Mouse (Mus musculus) embryonic facial prominence, embryonic 15.5 days (tissue): ENCODE results near the gene 4930505A04Rik. TPM values are rescaled to one million over a fixed set of nuclear protein-coding genes. Genes with fewer than 3 reads are reported as not detected.
A peak's percentile ranks its signal among the peaks of the same experiment; 100 is the strongest.
"Not testable (repeated sequence)": the region's sequence is repeated elsewhere in the genome, so short reads cannot be mapped to it uniquely, and the experiment has no call there.

Experiments used
- ATAC-seq: fragments of 200-750 bp; cut with Nextera tagmentation; 2 replicates; pipeline ENCODE4 v1.8.0; 2017; ENCODE audit warnings: low read depth, moderate TSS enrichment; ENCODE audit not compliant: insufficient number of reproducible peaks, low FRiP score, low TSS enrichment
- H3K27ac ChIP-seq: fragments of 300-500 bp; sonication (generic); replicated peaks from 2 replicates; pipeline ENCODE4 v1.5.1; 2015; ENCODE audit warnings: mild to moderate bottlenecking, inconsistent platforms
- H3K27me3 ChIP-seq: fragments of 300-500 bp; sonication (generic); 2 replicates; pipeline ENCODE4 v1.6.1; 2015; ENCODE audit warnings: inconsistent platforms
- H3K36me3 ChIP-seq: fragments of 300-500 bp; sonication (generic); 2 replicates; pipeline ENCODE4 v1.6.1; 2015; ENCODE audit warnings: mild to moderate bottlenecking, inconsistent platforms
- H3K4me1 ChIP-seq: fragments of 300-500 bp; sonication (generic); 2 replicates; pipeline ENCODE4 v1.6.1; 2015; ENCODE audit warnings: inconsistent platforms
- H3K4me2 ChIP-seq: fragments of 300-500 bp; sonication (generic); replicated peaks from 2 replicates; pipeline ENCODE4 v1.6.1; 2015; ENCODE audit warnings: mild to moderate bottlenecking, inconsistent platforms
- H3K4me3 ChIP-seq: fragments of 300-500 bp; sonication (generic); replicated peaks from 2 replicates; pipeline ENCODE4 v1.5.1; 2015; ENCODE audit warnings: mild to moderate bottlenecking, inconsistent platforms
- H3K9ac ChIP-seq: fragments of 300-500 bp; sonication (generic); 2 replicates; pipeline ENCODE4 v1.6.1; 2015; ENCODE audit warnings: inconsistent platforms
- H3K9me3 ChIP-seq: fragments of 300-500 bp; sonication (generic); replicated peaks from 2 replicates; pipeline ENCODE4 v1.6.1; 2016; ENCODE audit warnings: inconsistent platforms
- WGBS: fragments of 180-500 bp; shearing (Covaris S2); methylation state at CpG from one replicate; pipeline ENCODE4 v1.1.7; 2015; 5-methylcytosine and 5-hydroxymethylcytosine counted together
- polyA plus RNA-seq: library from polyadenylated mRNA; unstranded; fragments of >200 nt; fragmentation: Nextera tagmentation; extraction: Ambion mirVana; gene quantifications from 2 replicates; pipeline ENCODE4 v1.2.1, GENCODE M21; 2015

Gene 4930505A04Rik
- polyA plus RNA-seq, 1 experiment from 2014 or later, result 0.31 TPM

GRCm38 (mm10) chr11:30447561-30447960, 24.1 kb downstream of the 4930505A04Rik start:
- Histone ChIP-seq H3K4me2 (no peak overlapping the region), H3K4me1 (no peaks in the 10 kb centered on the region), H3K36me3 (no peaks in the 10 kb centered on the region), H3K9me3 (no peaks in the 10 kb centered on the region), H3K4me3 (no peak overlapping the region), H3K9ac (no peak overlapping the region), H3K27me3 (no peaks in the 10 kb centered on the region), H3K27ac (no peak overlapping the region)
- WGBS, result 97% methylated on average over 1 of the region's 1 CpGs
- ATAC-seq, result no peak

- not testable (repeated sequence) for ATAC-seq, H3K27ac ChIP-seq, H3K4me2 ChIP-seq, H3K9ac ChIP-seq, H3K27me3 ChIP-seq, H3K4me1 ChIP-seq, H3K36me3 ChIP-seq, H3K9me3 ChIP-seq, H3K4me3 ChIP-seq
- WGBS, result 77% methylated on average over 12 of the region's 12 CpGs
Measured at GRCm38 (mm10) chr11:30444192-30444905, 27.3 kb downstream of the 4930505A04Rik start.

GRCm38 (mm10) chr11:30443746-30444145, 27.9 kb downstream of the 4930505A04Rik start:
- ATAC-seq, result no peak
- Histone ChIP-seq H3K9me3 (no peaks in the 10 kb centered on the region), H3K36me3 (no peaks in the 10 kb centered on the region), H3K9ac (no peak overlapping the region), H3K4me1 (no peaks in the 10 kb centered on the region), H3K4me2 (no peak overlapping the region), H3K4me3 (no peak overlapping the region), H3K27me3 (no peaks in the 10 kb centered on the region), H3K27ac (no peak overlapping the region)
- WGBS, result 79% methylated on average over 8 of the region's 8 CpGs

- no peak for ATAC-seq
- Histone ChIP-seq H3K4me2 (no peak overlapping the region), H3K9me3 (no peaks in the 10 kb centered on the region), H3K9ac (no peak overlapping the region), H3K27me3 (no peaks in the 10 kb centered on the region), H3K4me1 (no peaks in the 10 kb centered on the region), H3K4me3 (no peak overlapping the region), H3K36me3 (no peaks in the 10 kb centered on the region), H3K27ac (no peak overlapping the region)
- WGBS, result 71% methylated on average over 2 of the region's 2 CpGs
Measured at GRCm38 (mm10) chr11:30433256-30433950, 38.2 kb downstream of the 4930505A04Rik start.

GRCm38 (mm10) chr11:30405581-30405980, 66.0 kb downstream of the 4930505A04Rik start:
- ATAC-seq, result no peak
- Histone ChIP-seq H3K9me3 (no peaks in the 10 kb centered on the region), H3K4me2 (no peak overlapping the region), H3K4me1 (peaks cover 13% of the 10 kb centered on the region), H3K27ac (0 out of 2 replicates have a peak overlapping the region, but pooled peaks have one; percentile 53), H3K27me3 (no peaks in the 10 kb centered on the region), H3K36me3 (no peaks in the 10 kb centered on the region), H3K9ac (no peak overlapping the region), H3K4me3 (no peak overlapping the region)
- 35% methylated on average over 2 of the region's 2 CpGs for WGBS

GRCm38 (mm10) chr11:30404619-30405200, 66.9 kb downstream of the 4930505A04Rik start:
- WGBS, result 27% methylated on average over 4 of the region's 4 CpGs
- no peak overlapping the region for H3K4me2 ChIP-seq
- no peaks in the 10 kb centered on the region for H3K36me3 ChIP-seq
- peak overlapping the region; percentile 53; the same call in 1 of the 2 replicates for H3K27ac ChIP-seq
- ATAC-seq, result no peak; the same call in 1 of the 2 replicates
- no peak overlapping the region for H3K9ac ChIP-seq
- H3K9me3 ChIP-seq, result no peaks in the 10 kb centered on the region
- no peaks in the 10 kb centered on the region for H3K27me3 ChIP-seq
- no peak overlapping the region for H3K4me3 ChIP-seq
- H3K4me1 ChIP-seq, result peaks cover 13% of the 10 kb centered on the region

- no peak for ATAC-seq
- H3K9ac ChIP-seq, result no peak overlapping the region
- no peaks in the 10 kb centered on the region for H3K36me3 ChIP-seq
- H3K9me3 ChIP-seq, result no peaks in the 10 kb centered on the region
- H3K4me1 ChIP-seq, result no peaks in the 10 kb centered on the region
- no peaks in the 10 kb centered on the region for H3K27me3 ChIP-seq
- H3K4me3 ChIP-seq, result no peak overlapping the region
- H3K4me2 ChIP-seq, result no peak overlapping the region
- no peak overlapping the region for H3K27ac ChIP-seq
Measured at GRCm38 (mm10) chr11:30394351-30394750, 77.3 kb downstream of the 4930505A04Rik start.

GRCm38 (mm10) chr11:30383076-30383475, 88.6 kb downstream of the 4930505A04Rik start:
- Histone ChIP-seq H3K36me3 (no peaks in the 10 kb centered on the region), H3K4me3 (no peak overlapping the region), H3K9me3 (no peaks in the 10 kb centered on the region), H3K27ac (no peak overlapping the region), H3K27me3 (no peaks in the 10 kb centered on the region), H3K4me2 (no peak overlapping the region), H3K9ac (no peak overlapping the region), H3K4me1 (no peaks in the 10 kb centered on the region)
- ATAC-seq, result no peak

Other genes with a start within 250 kb of the 4930505A04Rik start
- gene Sptbn1, start 203.7 kb downstream of the 4930505A04Rik start, polyA plus RNA-seq, result 99.0 and 104 TPM in 2 replicates
- gene Acyp2, start 177.8 kb upstream of the 4930505A04Rik start, polyA plus RNA-seq, result 9.2 and 9.7 TPM in 2 replicates